Mouse (Mus musculus): ENCODE results near the gene Slc1a7. TPM values are rescaled to one million over a fixed set of nuclear protein-coding genes. Genes with fewer than 3 reads are reported as not detected.

The Slc1a7 gene
- polyA plus RNA-seq, 1 experiment, result not detected

DNA sequence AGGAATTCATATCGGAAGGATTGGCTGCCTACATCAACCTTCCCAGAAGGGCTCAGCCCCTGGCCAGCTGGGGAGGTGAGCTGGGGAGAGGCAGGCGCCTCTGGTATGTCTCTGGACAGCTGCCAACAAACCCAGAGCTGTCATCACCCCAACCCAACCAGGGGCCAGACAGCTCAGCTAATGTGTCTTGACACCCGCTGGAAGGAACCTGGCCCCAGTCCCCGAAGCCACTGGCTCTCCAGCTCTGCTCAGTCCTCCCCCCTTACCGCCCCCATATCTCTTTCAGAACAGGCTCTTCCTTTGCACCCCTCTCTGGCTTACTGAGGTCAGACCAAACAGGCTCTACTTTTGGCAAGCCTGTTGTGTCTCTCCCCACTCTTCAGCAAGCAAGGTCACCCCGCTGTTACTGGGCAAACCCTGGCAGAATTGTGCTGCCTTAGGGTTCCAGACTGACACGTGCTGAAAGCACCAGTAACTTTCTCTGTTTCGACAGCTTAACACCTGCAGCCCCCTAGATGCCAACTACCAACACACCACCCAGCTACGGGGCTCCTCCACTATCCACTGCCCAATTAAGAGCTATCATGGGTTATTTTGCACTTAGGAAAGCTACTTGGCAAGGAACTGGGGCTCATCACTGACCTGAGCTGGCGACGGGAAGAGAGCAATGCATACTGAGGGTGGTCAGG, 5.9 kb upstream of the Slc1a7 start:
- H3K27ac ChIP-seq (ENCODE audit: insufficient read depth, low read depth, low read length), result no peak overlapping the region
- peaks cover 6% of the 10 kb centered on the region; the same call in 1 of the 2 replicates for H3K4me1 ChIP-seq (ENCODE audit: control insufficient read depth, insufficient read depth, low read length)
- H3K4me3 ChIP-seq (ENCODE audit: insufficient read depth, low read depth, low read length), result no peak overlapping the region
- WGBS, result 56% methylated on average over 11 of the region's 11 CpGs
- TF ChIP-seq POLR2A (IDR thresholded peaks at IDR 0.05; ENCODE audit: insufficient read depth, low read depth, low read length), result no peak
- no peak for TF ChIP-seq CTCF (IDR thresholded peaks at IDR 0.05; ENCODE audit: insufficient read depth, low read depth, low read length)

- Histone ChIP-seq H3K4me1 (ENCODE audit: control insufficient read depth, insufficient read depth, low read length) (peaks cover 6% of the 10 kb centered on the region; the same call in 1 of the 2 replicates), H3K4me3 (ENCODE audit: insufficient read depth, low read depth, low read length) (no peak overlapping the region), H3K27ac (ENCODE audit: insufficient read depth, low read depth, low read length) (no peak overlapping the region)
- TF ChIP-seq POLR2A (IDR thresholded peaks at IDR 0.05; ENCODE audit: insufficient read depth, low read depth, low read length), result no peak
- TF ChIP-seq CTCF (IDR thresholded peaks at IDR 0.05; ENCODE audit: insufficient read depth, low read depth, low read length), result no peak
- WGBS, result 74% methylated on average over 2 of the region's 2 CpGs
Observed at GRCm38 (mm10) chr4:107962792-107963191, 5.3 kb upstream of the Slc1a7 start.

- WGBS, result 65% methylated on average over 5 of the region's 5 CpGs
- no peak for TF ChIP-seq CTCF (IDR thresholded peaks at IDR 0.05; ENCODE audit: insufficient read depth, low read depth, low read length)
- TF ChIP-seq POLR2A (IDR thresholded peaks at IDR 0.05; ENCODE audit: insufficient read depth, low read depth, low read length), result no peak
Observed at GRCm38 (mm10) chr4:107966416-107967109, 1.6 kb upstream of the Slc1a7 start.

DNA sequence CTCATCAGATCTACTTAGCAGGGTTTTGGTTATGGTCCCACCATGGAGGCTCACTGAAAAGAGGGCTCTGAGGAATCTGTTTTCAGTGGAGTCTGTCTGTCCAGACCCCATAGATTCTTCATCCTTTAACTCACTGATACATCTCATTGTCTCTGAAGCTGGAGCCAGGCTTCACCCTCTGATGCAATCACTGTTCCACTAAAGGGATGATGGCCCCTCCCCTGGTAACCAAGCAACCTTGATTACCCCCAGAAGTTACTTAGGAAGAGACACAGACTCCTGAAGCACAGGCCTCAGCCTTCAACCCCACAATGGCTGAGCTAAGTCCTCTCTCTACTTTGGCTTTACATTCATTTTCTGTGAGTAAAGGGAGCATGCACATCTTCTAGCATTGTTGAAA, 1.6 kb downstream of the Slc1a7 start:
- Histone ChIP-seq H3K4me1 (ENCODE audit: control insufficient read depth, insufficient read depth, low read length) (no peaks in the 10 kb centered on the region), H3K27ac (ENCODE audit: insufficient read depth, low read depth, low read length) (no peak overlapping the region), H3K4me3 (ENCODE audit: insufficient read depth, low read depth, low read length) (no peak overlapping the region)
- no peak for TF ChIP-seq POLR2A (IDR thresholded peaks at IDR 0.05; ENCODE audit: insufficient read depth, low read depth, low read length)
- no peak for TF ChIP-seq CTCF (IDR thresholded peaks at IDR 0.05; ENCODE audit: insufficient read depth, low read depth, low read length)

More at GRCm38 (mm10) chr4:107966416-107967109, 1.6 kb upstream of the Slc1a7 start:
- Histone ChIP-seq H3K4me1 (ENCODE audit: control insufficient read depth, insufficient read depth, low read length) (peaks cover 6% of the 10 kb centered on the region; the same call in 1 of the 2 replicates), H3K4me3 (ENCODE audit: insufficient read depth, low read depth, low read length) (no peak overlapping the region), H3K27ac (ENCODE audit: insufficient read depth, low read depth, low read length) (no peak overlapping the region)

DNA sequence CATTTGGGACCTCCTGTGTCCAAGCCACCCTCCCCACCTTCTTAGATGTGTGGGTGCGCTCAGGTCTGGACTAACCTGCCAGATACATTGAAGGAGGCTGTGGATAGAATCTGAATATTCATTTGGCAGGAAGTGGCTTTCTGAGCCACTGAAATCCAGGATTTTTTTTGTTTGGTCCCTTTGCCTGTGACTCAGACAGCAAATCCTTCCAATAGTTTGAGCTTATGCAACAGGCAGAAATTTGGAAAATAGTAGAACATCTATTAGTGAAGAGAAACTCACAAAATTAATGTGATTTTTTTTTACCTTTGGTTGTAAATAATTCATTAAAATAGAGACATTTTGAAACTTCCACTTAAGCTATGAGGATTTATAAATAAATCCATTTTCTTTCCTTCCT, 3.0 kb downstream of the Slc1a7 start:
- 92% methylated on average over 1 of the region's 1 CpGs for WGBS
- TF ChIP-seq CTCF (IDR thresholded peaks at IDR 0.05; ENCODE audit: insufficient read depth, low read depth, low read length) (no peak), POLR2A (IDR thresholded peaks at IDR 0.05; ENCODE audit: insufficient read depth, low read depth, low read length) (no peak)
- no peak overlapping the region for H3K4me3 ChIP-seq (ENCODE audit: insufficient read depth, low read depth, low read length)

GRCm38 (mm10) chr4:107974527-107974926, 6.4 kb downstream of the Slc1a7 start:
- H3K4me3 ChIP-seq (ENCODE audit: insufficient read depth, low read depth, low read length), result no peak overlapping the region
- TF ChIP-seq POLR2A (IDR thresholded peaks at IDR 0.05; ENCODE audit: insufficient read depth, low read depth, low read length), result no peak
- no peak for TF ChIP-seq CTCF (IDR thresholded peaks at IDR 0.05; ENCODE audit: insufficient read depth, low read depth, low read length)
- H3K4me1 ChIP-seq (ENCODE audit: control insufficient read depth, insufficient read depth, low read length), result no peaks in the 10 kb centered on the region
- 60% methylated on average over 11 of the region's 11 CpGs for WGBS
- H3K27ac ChIP-seq (ENCODE audit: insufficient read depth, low read depth, low read length), result no peak overlapping the region

More for the DNA sequence above, 3.0 kb downstream of the Slc1a7 start:
- Histone ChIP-seq H3K27ac (ENCODE audit: insufficient read depth, low read depth, low read length) (no peak overlapping the region), H3K4me1 (ENCODE audit: control insufficient read depth, insufficient read depth, low read length) (no peaks in the 10 kb centered on the region)

DNA sequence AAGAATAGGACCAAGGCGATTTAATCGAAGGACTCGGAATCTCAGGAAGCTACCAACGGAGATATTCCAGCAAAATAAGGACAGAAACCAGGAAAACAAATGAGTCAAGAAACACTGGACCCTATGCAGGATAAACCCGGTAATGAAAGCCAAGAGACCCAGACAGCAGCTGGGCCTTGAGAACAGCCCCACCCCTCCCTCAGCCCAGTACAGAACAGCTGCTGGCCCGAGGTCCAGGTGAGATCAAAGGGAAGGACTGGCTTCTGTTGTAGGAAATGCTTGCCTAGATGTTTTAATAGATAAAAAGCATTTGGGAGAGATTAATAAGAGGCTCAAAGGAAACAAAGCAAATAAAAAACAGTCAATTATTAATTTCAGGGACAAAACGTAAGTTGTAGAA, 6.9 kb downstream of the Slc1a7 start:
- Histone ChIP-seq H3K4me1 (ENCODE audit: control insufficient read depth, insufficient read depth, low read length) (no peaks in the 10 kb centered on the region), H3K27ac (ENCODE audit: insufficient read depth, low read depth, low read length) (no peak overlapping the region), H3K4me3 (ENCODE audit: insufficient read depth, low read depth, low read length) (no peak overlapping the region)
- 78% methylated on average over 7 of the region's 7 CpGs for WGBS
- no peak for TF ChIP-seq POLR2A (IDR thresholded peaks at IDR 0.05; ENCODE audit: insufficient read depth, low read depth, low read length)
- TF ChIP-seq CTCF (IDR thresholded peaks at IDR 0.05; ENCODE audit: insufficient read depth, low read depth, low read length), result no peak

GRCm38 (mm10) chr4:107977593-107977992, 9.5 kb downstream of the Slc1a7 start:
- no peak for TF ChIP-seq CTCF (IDR thresholded peaks at IDR 0.05; ENCODE audit: insufficient read depth, low read depth, low read length)
- TF ChIP-seq POLR2A (IDR thresholded peaks at IDR 0.05; ENCODE audit: insufficient read depth, low read depth, low read length), result no peak
- no peaks in the 10 kb centered on the region for H3K4me1 ChIP-seq (ENCODE audit: control insufficient read depth, insufficient read depth, low read length)
- H3K4me3 ChIP-seq (ENCODE audit: insufficient read depth, low read depth, low read length), result no peak overlapping the region
- 74% methylated on average over 4 of the region's 4 CpGs for WGBS
- no peak overlapping the region for H3K27ac ChIP-seq (ENCODE audit: insufficient read depth, low read depth, low read length)

GRCm38 (mm10) chr4:107979530-107979929, 11.4 kb downstream of the Slc1a7 start:
- Histone ChIP-seq H3K4me3 (ENCODE audit: insufficient read depth, low read depth, low read length) (no peak overlapping the region), H3K27ac (ENCODE audit: insufficient read depth, low read depth, low read length) (no peak overlapping the region), H3K4me1 (ENCODE audit: control insufficient read depth, insufficient read depth, low read length) (peaks cover under 1% of the 10 kb centered on the region)
- 65% methylated on average over 2 of the region's 2 CpGs for WGBS
- TF ChIP-seq CTCF (IDR thresholded peaks at IDR 0.05; ENCODE audit: insufficient read depth, low read depth, low read length) (no peak), POLR2A (IDR thresholded peaks at IDR 0.05; ENCODE audit: insufficient read depth, low read depth, low read length) (no peak)

Measured in olfactory bulb, adult 2 months (tissue).